Mouse (Mus musculus) T-cell, adult 2 months (primary cell): ENCODE data around the gene Ppy.
A peak's percentile ranks its signal among the peaks of the same experiment; 100 is the strongest.

Experiments
- DNase-seq: peaks from one replicate; pipeline ENCODE4 v3.0.0; 2022; ENCODE audit warnings: low spot score

Ppy gene

DNA sequence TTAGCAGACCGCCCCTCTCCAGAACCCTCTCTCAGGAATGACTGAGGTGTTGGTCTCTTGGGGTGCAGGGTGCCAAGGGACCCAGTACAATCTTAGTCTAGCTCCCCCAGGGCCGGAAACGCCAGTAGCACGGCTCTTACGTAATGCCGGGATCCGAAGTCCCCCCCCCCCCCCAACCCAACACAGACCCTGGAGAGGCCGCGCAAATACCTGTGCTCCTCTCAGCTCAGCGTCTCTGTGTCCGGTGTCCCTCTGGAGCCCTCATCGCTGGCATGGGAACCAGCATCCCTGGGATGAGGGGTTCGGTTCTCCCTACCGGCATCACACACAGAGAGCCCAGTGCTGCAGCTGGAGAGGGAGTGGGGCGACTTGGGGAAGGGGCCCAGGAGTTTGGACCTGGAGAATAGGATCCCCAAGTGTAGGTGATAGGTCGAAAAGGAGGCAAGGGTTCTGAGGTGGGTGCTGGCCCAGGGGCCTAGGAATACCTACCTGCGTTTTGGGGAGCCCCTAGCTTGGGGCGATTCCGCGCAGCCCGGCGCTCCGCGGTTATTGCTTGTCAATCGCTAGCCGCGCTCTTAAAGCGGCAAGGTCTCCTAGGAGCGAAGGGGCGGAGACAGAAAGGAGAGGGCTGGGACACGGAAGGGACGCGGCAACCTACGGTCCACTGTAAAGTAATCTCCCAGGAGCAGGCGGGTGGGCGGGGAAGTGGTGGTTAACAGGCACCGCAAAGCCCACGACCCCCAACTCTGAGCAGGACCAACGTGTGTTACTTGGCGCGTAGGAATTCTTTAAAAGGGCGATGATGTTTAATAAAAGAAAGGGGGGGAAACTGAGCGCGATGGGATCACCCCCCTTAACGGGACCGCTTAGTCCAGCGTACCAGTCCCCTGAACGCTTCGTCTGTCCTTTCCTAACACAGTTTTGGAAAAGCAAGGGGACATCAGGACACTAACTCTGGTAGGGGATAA is 12.9 kb downstream of the Ppy start, which contains the start of gene Mpp2:
Gene Mpp2 (minus strand): TSS at position 585 of the 968 bp plus-strand sequence.
- peak; percentile 27 for DNase-seq

DNA sequence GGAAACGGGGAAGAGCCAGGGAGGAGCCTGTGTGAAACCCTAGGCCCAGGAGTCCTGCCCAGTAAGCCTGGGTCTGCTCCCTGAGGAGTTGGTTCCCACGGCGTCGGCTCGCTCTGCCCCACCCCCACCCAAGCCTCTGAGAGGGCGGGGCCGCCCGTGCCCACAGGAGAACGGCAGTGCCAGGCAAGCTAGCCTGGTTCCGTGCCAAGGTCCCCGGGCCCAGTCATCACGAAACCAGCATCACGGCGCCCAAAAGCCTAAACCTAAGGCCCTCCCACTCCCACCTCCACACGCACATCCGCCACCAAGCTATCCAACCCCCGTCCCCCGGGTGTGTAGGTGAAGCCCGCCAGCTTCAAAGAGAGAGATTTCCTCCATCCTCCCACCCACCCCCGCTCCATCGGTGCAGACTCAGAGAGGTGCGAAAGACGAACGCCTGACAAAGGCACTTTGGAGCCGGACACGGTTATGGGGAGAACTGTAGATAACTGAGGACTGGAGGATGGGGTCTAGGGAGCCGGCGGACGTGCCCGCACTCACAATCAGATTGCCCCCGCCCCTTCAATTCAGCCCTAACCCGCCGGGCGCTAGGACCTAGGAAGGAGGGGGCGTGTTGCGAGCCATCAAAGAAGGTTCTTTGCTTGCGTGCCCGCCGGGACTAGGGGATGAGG is 13.9 kb downstream of the Ppy start:
- DNase-seq, result peak; percentile 89

DNA sequence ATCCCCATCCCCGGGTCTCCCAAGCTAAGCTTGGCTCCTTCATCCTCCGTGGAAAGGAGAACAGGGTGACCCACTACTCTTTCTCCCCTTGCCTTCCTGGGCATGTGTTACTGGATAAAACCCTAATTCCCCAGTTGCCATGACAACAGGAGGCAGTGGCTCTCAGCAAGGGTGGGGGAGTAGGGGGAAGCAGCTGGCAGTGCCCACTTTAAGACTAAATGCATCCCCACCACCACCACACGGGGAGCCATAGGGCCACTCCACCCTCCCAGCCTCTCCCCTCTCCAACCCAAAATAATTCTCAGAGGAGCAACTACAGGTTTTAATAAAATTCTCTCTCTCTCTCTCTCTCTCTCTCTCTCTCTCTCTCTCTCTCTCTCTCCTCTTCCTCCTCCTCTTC is 14.8 kb downstream of the Ppy start:
- DNase-seq, result peak; percentile 18

DNA sequence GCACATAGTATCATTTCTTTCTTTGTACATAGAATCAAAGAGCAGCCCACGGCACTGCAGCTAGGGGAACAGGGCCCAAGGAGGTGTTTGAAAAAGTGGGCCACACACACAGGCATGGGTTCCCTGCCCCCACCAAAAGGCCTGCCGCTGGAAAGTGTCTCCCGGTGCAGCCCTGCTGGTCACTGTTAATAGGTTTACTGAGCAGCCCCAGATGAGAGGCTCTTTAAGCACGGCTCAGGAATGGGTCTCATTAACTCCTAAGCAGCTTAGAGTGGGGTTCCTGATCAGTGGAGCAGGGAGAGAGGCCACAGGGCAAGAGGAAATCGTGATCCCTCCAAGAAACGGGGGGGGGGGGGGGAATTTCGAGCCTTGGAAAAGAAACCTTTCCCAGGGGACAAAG is 17.0 kb downstream of the Ppy start:
- no peak for DNase-seq

DNA sequence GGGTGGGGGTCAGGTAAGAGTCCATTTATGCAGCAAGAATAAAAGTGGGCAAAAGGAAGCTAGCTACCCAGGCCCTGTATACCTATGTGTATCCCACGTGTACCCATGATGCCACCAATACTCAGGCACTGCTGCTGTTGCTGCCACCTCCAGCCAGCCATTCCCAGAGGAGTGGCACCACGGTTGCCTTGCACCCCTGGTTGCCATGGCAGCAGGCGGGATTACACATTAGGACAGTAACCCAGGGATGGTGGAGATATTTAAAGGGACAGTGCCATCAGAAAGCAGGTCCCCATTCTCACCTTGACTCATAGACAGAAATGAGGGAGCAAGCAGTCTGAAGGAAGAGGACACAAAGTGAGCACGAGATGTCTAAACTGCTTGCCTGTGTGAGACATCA is 17.9 kb downstream of the Ppy start:
- DNase-seq, result no peak

DNA sequence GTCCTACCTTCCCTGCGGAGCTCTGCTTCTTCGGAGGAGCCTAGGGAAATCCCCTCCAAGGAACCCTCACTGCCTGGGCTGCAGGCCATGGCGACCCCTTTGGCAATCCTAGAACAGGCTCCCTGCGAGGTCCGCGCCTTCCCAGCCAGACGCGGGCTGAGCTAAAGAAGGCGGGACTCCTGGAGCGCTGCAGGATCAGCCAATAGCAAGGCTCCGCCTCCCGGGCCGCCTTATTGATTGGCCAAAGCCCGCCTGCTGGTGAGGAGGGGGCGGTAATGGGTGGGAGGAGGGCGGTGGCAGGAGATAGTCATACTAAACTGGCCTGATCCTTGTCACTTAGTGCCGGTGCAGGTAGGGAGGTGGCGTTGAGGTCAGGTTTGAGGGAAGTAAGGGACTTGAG is 18.8 kb downstream of the Ppy start:
- DNase-seq, result no peak

DNA sequence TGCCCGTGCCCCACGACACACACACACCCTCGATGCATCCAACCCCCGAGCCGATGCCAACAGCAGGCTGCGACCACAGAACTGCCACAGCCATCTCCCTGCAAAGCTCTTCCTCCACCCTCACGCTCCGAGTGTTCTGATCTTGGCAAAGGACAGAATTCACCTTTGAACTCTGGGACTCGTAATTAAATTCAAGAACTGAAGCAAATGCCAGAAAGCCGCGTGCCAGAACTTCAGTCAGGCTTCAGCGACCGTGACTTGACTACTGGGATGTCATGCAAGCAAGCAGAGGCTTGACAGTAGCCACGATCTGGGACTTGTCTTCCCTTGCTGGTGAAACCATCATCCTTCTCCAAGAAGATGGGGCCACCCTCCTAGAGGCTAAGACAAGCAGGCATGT is 27.4 kb downstream of the Ppy start:
- no peak for DNase-seq

DNA sequence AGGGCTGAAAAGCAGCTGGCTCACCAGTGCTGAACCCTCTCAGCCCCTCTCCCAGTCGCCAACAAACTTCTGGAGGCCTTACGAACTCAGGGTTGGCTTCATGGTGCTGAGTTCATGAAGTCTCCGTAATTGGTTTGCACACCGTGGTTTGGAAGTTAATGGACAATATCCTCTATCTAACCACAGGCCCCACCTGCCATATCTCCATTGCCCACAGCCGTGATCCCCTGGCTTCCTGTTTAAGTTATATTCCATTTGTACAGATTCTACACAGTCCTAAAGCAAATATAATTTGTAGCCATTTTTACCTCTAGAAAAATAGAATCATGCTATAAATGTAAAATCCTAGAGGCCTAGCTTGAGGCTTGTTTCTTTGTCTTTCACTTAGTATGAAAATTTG is 28.4 kb downstream of the Ppy start:
- DNase-seq, result no peak

DNA sequence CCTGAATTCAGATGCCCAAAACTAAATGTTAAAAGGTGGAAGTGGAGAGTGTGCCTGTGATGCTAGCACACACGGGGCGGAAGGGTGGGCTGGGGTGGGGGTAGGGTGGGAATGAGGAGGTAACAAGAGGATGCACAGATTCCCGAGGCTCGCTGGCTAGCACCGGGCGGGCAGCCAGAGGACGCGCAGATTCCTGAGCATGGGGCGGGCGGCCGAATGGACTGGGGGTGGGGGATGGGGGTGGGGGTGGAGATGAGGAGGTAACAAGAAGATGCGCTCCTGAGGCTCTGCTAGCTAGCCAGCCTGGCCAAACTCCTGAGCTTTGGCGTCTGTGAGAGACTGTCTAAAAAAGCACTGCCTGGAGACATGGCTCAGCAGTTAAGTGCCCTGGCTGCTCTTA is 30.7 kb downstream of the Ppy start:
- no peak for DNase-seq

DNA sequence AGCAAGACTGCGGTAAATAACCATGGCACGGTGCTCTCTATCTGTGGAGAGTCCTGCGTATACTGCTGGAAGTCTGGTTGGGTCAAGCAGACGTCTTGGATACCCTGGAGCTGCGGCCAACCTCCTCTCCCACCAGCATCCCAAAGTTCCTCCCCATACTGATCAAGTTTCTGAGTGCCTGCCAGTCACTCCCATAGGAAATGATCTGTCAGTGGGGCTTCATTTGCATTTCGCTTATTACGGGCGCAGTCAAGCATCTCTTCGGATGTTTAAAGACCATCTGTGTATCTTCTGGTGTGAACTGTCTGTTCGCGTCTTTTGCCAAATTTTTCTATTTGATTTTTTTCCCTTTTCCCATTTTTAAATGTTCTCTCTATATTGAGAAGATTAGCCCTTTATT is 31.5 kb downstream of the Ppy start:
- DNase-seq, result no peak

DNA sequence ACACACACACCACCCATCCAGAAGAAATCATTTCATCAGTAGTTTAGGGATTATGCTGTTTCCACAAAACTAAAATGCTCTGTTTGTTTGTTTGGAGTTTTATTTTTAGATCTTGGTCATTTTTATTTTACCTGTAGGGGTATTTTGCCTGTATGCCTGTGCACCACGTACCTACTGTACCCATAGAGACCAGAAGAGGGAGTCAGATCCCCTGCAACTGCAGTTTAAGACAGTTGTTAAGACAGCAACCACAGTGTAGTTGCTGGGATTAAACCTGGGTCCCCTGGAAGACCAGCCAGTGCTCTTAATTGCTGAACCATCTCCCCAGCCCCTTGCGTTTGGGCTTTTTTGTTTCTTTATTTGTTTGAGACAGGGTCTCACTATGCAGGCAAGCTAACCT is 32.1 kb downstream of the Ppy start:
- DNase-seq, result no peak

DNA sequence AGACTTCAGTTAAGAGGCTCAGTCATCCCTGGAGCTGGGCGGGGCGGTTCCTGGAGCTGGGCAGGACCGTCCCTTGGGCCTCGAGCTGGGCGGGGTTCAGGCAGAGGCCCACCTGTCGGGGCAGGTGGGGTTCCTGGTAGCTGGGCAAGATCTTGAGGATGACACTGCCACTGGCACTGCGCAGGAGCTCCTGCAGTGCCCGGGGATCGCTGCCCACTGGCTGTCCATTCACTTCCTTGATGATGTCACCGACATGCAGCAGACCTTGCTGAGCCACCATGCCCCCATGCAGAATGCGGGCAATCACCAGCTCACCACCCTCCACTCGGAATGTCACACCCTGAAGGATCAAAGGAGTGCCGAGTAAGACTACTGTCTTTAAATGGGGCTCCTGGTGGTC is 38.0 kb downstream of the Ppy start:
- DNase-seq, result no peak

DNA sequence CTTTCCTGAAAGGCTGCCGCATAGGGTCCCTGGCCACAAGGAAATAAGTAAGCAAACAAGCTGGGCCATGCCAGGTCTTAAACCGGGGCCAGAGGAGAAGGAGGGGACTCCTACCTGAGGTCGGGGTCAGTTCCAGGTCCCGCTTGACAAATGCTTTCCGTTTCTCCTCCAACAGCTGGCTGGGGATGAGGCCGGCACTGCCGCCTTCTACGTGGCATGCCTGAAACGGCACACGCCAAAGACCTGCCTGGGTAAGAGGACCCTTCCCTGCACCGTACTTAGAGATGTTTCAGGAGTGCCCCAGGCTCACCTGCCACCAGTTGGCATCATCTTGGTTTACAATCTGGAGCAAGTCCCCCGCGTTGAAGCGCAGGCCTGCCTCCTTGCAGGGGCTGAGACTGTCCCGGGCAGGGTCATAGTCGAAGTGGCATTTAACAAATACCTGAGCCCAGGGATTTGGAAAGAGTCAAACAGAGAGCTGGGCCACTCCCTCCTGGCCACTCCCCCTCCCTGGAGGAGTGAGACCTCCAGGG is 39.1 kb downstream of the Ppy start:
- no peak for DNase-seq

DNA sequence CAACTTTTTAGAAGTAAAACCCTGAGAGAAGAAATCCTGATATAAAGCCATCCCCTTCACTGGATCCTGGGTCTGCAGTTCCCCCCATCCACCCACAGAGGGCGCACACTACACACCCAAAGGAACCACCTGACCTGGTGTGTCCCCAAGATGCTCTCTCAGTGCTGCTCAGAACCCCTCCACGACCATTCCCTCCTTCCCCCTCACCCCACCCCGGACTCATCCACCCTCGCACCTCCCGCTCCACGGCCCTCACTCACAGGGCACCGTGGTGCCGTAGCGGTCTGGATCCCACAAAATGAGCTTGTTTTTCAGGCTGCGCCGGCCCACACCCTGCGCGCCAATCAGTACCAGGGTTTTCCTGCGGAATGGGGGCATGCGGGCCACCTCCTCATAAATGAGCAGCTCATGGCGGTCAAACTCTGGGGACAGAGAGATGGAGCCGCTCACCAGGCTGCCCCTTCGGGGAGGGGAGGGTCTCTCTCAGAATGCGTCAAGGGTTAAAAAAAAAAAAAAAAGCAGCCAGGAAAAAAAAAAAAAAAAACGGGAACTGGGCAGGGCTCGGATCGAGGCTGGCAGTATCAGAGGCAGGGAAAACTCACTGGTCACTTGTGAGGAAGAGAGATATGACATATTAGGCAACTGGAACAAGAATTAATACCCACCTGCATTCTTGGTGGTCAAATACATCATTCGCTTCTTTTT is 39.7 kb downstream of the Ppy start:
- DNase-seq, result peak; percentile 51

DNA sequence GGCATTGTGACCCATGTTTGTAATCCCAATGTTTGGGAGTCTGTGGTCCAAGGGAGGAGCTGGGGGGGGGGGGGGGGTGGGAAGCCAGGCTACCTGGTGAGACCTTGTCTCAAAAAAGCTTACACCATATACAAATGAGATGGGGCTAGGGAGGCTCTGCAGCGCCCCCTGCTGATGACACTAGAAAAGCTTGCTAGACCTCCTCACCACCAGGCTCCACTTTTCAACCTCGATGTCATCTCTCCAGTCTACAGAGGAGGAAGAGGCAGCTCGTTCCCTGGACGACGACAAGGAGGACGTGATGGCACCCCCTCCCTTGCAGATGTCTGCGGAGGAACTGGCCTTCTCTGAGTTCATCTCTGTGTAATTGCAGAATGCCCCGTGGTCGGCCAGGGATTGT is 47.3 kb downstream of the Ppy start:
- peak; percentile 3 for DNase-seq

DNA sequence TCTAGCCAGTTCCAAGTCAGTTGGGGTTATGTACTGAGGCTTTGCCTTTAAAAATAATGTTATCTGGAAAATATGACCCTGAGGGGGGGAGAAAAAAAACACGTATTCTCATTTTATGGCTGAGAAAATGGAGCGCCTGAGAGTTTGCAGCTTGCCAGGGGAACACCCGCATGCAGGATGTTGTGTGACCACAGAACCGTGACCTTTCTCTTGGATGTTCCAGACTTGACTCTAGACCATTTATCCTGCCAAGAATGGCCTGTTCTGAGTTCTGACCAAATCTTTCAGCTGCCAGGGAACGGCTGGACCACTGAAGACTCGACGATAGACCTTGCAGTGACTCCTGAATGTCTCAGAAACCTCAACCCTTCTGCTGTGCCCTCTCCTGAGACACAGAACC is 47.9 kb downstream of the Ppy start:
- DNase-seq, result no peak

DNA sequence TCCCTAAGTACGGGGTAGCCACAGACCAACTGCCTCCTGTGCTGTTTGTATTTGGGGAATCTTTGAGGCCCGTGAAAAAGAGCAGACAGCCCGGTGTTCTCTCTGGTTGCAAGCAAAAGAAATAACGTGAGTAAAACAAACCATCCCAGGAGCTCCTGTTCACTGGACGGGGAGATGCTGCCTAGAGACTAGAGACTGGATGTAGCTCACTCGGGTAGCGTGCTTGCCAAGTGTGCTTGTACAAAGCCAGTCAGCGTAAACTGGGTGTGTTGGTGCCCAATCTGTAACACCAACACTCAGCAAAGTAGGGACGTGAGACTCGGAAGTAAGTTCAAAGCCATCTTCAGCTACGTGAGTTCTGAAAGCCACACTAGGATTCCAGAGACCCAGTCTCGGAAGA is 48.4 kb downstream of the Ppy start:
- no peak for DNase-seq

DNA sequence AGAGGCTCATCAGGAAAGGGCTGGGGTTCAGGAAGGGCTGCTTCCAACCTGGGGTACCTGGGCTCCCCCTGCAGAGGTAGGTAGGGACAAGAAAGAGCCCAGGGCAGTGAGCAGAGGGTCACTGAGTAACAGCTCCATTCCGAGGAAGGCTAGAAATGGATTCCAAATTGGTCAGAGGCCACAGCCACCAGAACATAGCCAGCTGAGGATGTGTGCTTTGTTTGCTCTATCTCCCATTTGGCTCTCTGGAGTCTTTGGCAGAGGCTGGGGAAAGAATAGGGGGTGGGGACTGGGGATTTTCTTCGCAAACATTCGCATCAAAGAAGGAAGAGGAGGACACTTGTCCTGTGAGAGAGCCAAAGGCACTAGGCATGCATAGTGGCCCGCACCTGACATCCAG is 49.2 kb downstream of the Ppy start:
- DNase-seq, result no peak

DNA sequence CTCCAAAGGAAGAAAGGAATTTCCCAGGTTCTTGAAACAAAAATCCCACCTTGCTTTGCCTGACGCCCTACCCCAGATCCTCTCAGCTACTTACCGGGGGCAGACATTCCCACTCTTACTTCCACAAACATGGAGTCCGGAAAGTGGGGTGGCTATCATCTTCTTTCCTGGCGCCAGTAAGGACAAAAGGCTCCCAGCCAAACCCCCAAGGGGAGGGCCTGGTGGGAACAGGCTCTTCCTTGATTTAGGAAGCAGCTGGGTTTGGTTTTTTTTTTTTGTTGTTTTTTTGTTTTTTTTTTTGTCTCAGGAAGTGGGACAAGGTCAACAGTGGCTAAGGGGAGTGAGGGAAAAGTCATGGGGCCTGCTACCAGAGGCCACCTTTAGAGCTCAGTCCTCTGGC is 49.6 kb downstream of the Ppy start:
- DNase-seq, result no peak
